Mouse (Mus musculus) left cerebral cortex, adult 8-10 months (tissue): ENCODE measurements at regions not wholly inside any gene's neighbourhood (a gene's known extent, or its start where the extent isn't known, plus 50 kb on each side); places are given as distances from the start of the nearest gene placed in this dataset.
A peak's percentile ranks its signal among the peaks of the same experiment; 100 is the strongest.

Experiments used
- DNase-seq, 2 experiments: peaks; one replicate each; pipeline ENCODE4 v3.0.0; 2022; ENCODE audit warnings: low spot score in 2 of 2

GRCm38 (mm10) chr15:8582676-8583075, 62.9 kb upstream of the Gm2310 start:
- no peak for DNase-seq

GRCm38 (mm10) chr15:8581146-8581913, 61.6 kb upstream of the Gm2310 start:
- no peak for DNase-seq

- DNase-seq: no peak
Observed at GRCm38 (mm10) chr15:8580077-8580476, 60.3 kb upstream of the Gm2310 start.

- DNase-seq: no peak
Observed at GRCm38 (mm10) chr15:8577480-8577881, 57.7 kb upstream of the Gm2310 start.

- DNase-seq: no peak
Observed at GRCm38 (mm10) chr15:8576975-8577374, 57.2 kb upstream of the Gm2310 start.

- DNase-seq: peak; percentile 8 to 13
Observed at GRCm38 (mm10) chr15:8569617-8570016, 49.9 kb upstream of the Gm2310 start.
